Mouse (Mus musculus) liver, adult 2 months (tissue): Measurements from ENCODE around the gene Gpr142. TPM values are rescaled to one million over a fixed set of nuclear protein-coding genes. Genes with fewer than 3 reads are reported as not detected.

Experiments used
- DNase-seq: peaks from one replicate; pipeline ENCODE4 v3.0.0-alpha.2; 2011; ENCODE audit warnings: low read depth, low spot score; ENCODE audit errors: extremely low read depth
- H3K27ac ChIP-seq: fragments of 200-500 bp; replicated peaks from 2 replicates; pipeline ENCODE4 v1.5.1; 2012; ENCODE audit warnings: low read depth, mild to moderate bottlenecking, control low read depth, inconsistent platforms, low read length; ENCODE audit not compliant: insufficient read depth
- H3K27me3 ChIP-seq: fragments of 200-500 bp; 2 replicates; pipeline ENCODE4 v1.6.1; 2012; ENCODE audit warnings: mild to moderate bottlenecking, moderate library complexity, low read length, inconsistent platforms; ENCODE audit not compliant: control insufficient read depth, insufficient read depth
- H3K36me3 ChIP-seq: fragments of 200-500 bp; 2 replicates; pipeline ENCODE4 v1.6.1; 2012; ENCODE audit warnings: low read length, inconsistent platforms; ENCODE audit not compliant: control insufficient read depth, insufficient read depth
- H3K4me1 ChIP-seq: fragments of 200-500 bp; 2 replicates; pipeline ENCODE4 v1.6.1; 2011; ENCODE audit warnings: low read length; ENCODE audit not compliant: control insufficient read depth, insufficient read depth
- H3K4me3 ChIP-seq: fragments of 200-500 bp; 2 replicates; pipeline ENCODE4 v1.5.1; 2011; ENCODE audit warnings: low read depth, mild to moderate bottlenecking, control low read depth, low read length, moderate library complexity; ENCODE audit not compliant: insufficient read depth
- H3K79me2 ChIP-seq: fragments of 200-500 bp; 2 replicates; pipeline ENCODE4 v1.6.1; 2012; ENCODE audit warnings: inconsistent platforms, mild to moderate bottlenecking, low read length, moderate library complexity; ENCODE audit not compliant: control insufficient read depth, insufficient read depth
- H3K9ac ChIP-seq: fragments of 200-500 bp; 2 replicates; pipeline ENCODE4 v1.6.1; 2012; ENCODE audit warnings: low read depth, mild to moderate bottlenecking, control low read depth, inconsistent platforms, low read length
- CTCF ChIP-seq: fragments of 200-500 bp; IDR thresholded peaks from 2 replicates; pipeline ENCODE4 v1.5.1; 2011; ENCODE audit warnings: low read depth, low read length, control low read depth
- POLR2A ChIP-seq: fragments of 200-500 bp; IDR thresholded peaks from 2 replicates; pipeline ENCODE4 v1.6.1; 2011; ENCODE audit warnings: low read length, control low read depth; ENCODE audit not compliant: insufficient read depth; ENCODE audit errors: extremely low read depth
- WGBS: fragments of 180-500 bp; shearing (Covaris S2); methylation state at CpG from one replicate; pipeline ENCODE4 v1.1.7; 2018; 5-methylcytosine and 5-hydroxymethylcytosine counted together
- polyA plus RNA-seq: library from polyadenylated mRNA; depleted of rRNA; stranded (reverse); fragments of >200 nt; gene quantifications from 2 replicates; pipeline ENCODE4 v1.2.3, GENCODE M21; 2012
- total RNA-seq: library from RNA; depleted of rRNA; stranded (reverse); fragments of >200 nt; gene quantifications from 2 replicates; pipeline ENCODE4 v1.2.3, GENCODE M21; 2014

The Gpr142 gene
- total and polyA plus RNA-seq, 2 experiments = not detected

- no peaks in the 10 kb centered on the region for H3K27me3 ChIP-seq
- TF ChIP-seq POLR2A (no peak), CTCF (no peak)
- H3K9ac ChIP-seq = no peak overlapping the region
- H3K4me3 ChIP-seq = no peak overlapping the region
- H3K79me2 ChIP-seq = no peaks in the 10 kb centered on the region
- no peak overlapping the region for H3K27ac ChIP-seq
- H3K4me1 ChIP-seq = no peaks in the 10 kb centered on the region
- H3K36me3 ChIP-seq = no peaks in the 10 kb centered on the region
- no peak for DNase-seq
- 75% methylated on average over 8 of the region's 8 CpGs for WGBS
Measured at GRCm38 (mm10) chr11:114843818-114844463, 45.2 kb downstream of the Gpr142 start.

- Histone ChIP-seq H3K9ac (no peak overlapping the region), H3K27ac (no peak overlapping the region)
- TF ChIP-seq CTCF = no peak
- no peak for TF ChIP-seq POLR2A
Measured at GRCm38 (mm10) chr11:114844464-114845220, 45.9 kb downstream of the Gpr142 start.

DNA sequence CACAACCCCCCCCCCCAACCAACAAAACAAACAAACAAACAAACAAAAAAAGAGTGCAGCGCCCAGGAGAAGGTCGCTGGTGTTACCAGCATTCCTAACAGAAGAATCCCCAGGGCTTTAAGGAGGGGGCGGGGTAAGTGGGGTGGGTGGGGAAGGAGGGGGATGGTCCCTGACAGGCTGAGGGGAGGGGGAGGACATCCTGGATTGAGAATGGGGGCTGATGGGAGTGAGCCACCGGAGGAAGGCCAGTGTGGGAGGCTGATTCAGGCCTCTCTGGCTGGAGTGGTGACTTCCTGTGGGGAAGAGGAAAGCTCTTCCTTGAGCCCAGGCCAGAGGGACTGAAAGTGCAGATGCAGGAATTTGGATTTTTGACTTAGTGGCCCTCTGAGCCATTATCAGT is 47.6 kb downstream of the Gpr142 start:
- TF ChIP-seq CTCF = no peak
- no peak for TF ChIP-seq POLR2A
- Histone ChIP-seq H3K79me2 (no peaks in the 10 kb centered on the region), H3K27me3 (no peaks in the 10 kb centered on the region), H3K27ac (no peak overlapping the region), H3K4me1 (peaks cover 4% of the 10 kb centered on the region), H3K4me3 (no peak overlapping the region), H3K36me3 (no peaks in the 10 kb centered on the region), H3K9ac (no peak overlapping the region)
- WGBS = 78% methylated on average over 4 of the region's 4 CpGs
- no peak for DNase-seq

More at GRCm38 (mm10) chr11:114844464-114845220, 45.9 kb downstream of the Gpr142 start:
- H3K4me3 ChIP-seq = no peak overlapping the region
- no peaks in the 10 kb centered on the region for H3K79me2 ChIP-seq
- no peaks in the 10 kb centered on the region for H3K27me3 ChIP-seq
- 87% methylated on average over 7 of the region's 7 CpGs for WGBS
- no peak for DNase-seq
- no peaks in the 10 kb centered on the region for H3K4me1 ChIP-seq
- no peaks in the 10 kb centered on the region for H3K36me3 ChIP-seq

- Histone ChIP-seq H3K36me3 (no peaks in the 10 kb centered on the region), H3K79me2 (no peaks in the 10 kb centered on the region), H3K9ac (no peak overlapping the region), H3K27me3 (no peaks in the 10 kb centered on the region), H3K27ac (no peak overlapping the region), H3K4me3 (no peak overlapping the region), H3K4me1 (peaks cover 4% of the 10 kb centered on the region)
- TF ChIP-seq POLR2A (no peak), CTCF (no peak)
- DNase-seq = no peak
- WGBS = 92% methylated on average over 5 of the region's 5 CpGs
Measured at GRCm38 (mm10) chr11:114847008-114847407, 48.3 kb downstream of the Gpr142 start.

GRCm38 (mm10) chr11:114849572-114849971 is 50.8 kb downstream of the Gpr142 start:
- Histone ChIP-seq H3K4me3 (no peak overlapping the region), H3K4me1 (peaks cover 12% of the 10 kb centered on the region), H3K27ac (no peak overlapping the region), H3K36me3 (no peaks in the 10 kb centered on the region), H3K9ac (no peak overlapping the region), H3K79me2 (peaks cover 11% of the 10 kb centered on the region), H3K27me3 (no peaks in the 10 kb centered on the region)
- DNase-seq = no peak
- 26% methylated on average over 2 of the region's 2 CpGs for WGBS
- no peak for TF ChIP-seq CTCF
- TF ChIP-seq POLR2A = no peak

GRCm38 (mm10) chr11:114850066-114850451 is 51.3 kb downstream of the Gpr142 start:
- TF ChIP-seq CTCF = no peak
- no peak for TF ChIP-seq POLR2A
- Histone ChIP-seq H3K4me3 (no peak overlapping the region), H3K79me2 (peaks cover 16% of the 10 kb centered on the region), H3K36me3 (no peaks in the 10 kb centered on the region), H3K27ac (peak overlapping the region; percentile 78), H3K27me3 (no peaks in the 10 kb centered on the region), H3K4me1 (peaks cover 17% of the 10 kb centered on the region), H3K9ac (peak overlapping the region; percentile 43)
- 21% methylated on average over 5 of the region's 5 CpGs for WGBS
- DNase-seq = peak; percentile 54
